Mouse (Mus musculus): ENCODE data around the gene Shc2. TPM values are rescaled to one million over a fixed set of nuclear protein-coding genes. Genes with fewer than 3 reads are reported as not detected.

Shc2 gene
- total RNA-seq, 2 experiments from 2014 or later = 2.7 to 5.3 TPM

GRCm38 (mm10) chr10:79615860-79616259, 21.9 kb downstream of the Shc2 start:
- no peak for DNase-seq

DNA sequence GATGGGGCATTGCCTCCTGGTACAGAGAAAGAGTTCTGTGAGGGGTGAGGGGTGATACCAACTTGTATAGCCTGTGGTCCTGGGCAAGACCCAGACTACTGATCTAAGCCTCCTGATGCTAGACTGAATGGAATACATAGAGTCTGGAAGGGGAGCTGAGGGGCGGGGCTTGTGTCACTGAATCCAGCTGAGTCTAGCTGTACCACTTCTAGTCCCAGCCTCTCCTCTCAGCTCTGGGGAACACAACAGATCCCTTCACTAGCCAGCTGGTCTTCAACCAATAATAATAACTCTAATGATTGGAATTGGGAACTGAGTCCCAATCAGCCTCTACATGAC, 23.4 kb downstream of the Shc2 start:
- no peak for DNase-seq

GRCm38 (mm10) chr10:79613578-79614304, 24.0 kb downstream of the Shc2 start, which contains the start of gene C2cd4c:
Gene C2cd4c (minus strand): TSS chr10:79614025.
- peak; percentile 42 for DNase-seq

GRCm38 (mm10) chr10:79612192-79613135, 25.3 kb downstream of the Shc2 start:
- peak; percentile 44 for DNase-seq

GRCm38 (mm10) chr10:79611296-79611695, 26.4 kb downstream of the Shc2 start:
- no peak for DNase-seq

- no peak for DNase-seq
Measured at GRCm38 (mm10) chr10:79609276-79609675, 28.4 kb downstream of the Shc2 start.

GRCm38 (mm10) chr10:79607892-79608291, 29.8 kb downstream of the Shc2 start:
- DNase-seq = no peak

- DNase-seq = no peak
Measured at GRCm38 (mm10) chr10:79606537-79606936, 31.2 kb downstream of the Shc2 start.

GRCm38 (mm10) chr10:79597936-79598230, 39.8 kb downstream of the Shc2 start:
- DNase-seq = no peak

- no peak for DNase-seq
Measured at GRCm38 (mm10) chr10:79597051-79597935, 40.4 kb downstream of the Shc2 start.

DNA sequence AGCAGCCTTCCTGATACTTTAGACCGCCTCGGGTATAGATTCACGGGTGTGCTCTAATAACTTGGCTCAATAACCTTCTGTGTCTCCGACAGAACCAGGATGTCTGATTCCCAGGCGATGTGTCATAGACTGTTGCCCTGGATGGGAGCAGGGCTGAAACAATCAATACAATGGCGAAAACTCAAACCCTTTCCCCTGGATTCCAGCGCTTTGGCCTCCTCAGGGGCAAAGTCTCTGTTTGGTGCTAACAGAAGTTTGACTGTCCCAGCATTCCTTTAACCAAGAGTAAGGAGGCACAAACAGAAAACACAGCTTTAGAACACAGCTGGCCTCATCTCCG, 42.2 kb downstream of the Shc2 start:
- no peak for DNase-seq

- DNase-seq = peak; percentile 41
Measured at GRCm38 (mm10) chr10:79594872-79595589, 42.7 kb downstream of the Shc2 start.

DNA sequence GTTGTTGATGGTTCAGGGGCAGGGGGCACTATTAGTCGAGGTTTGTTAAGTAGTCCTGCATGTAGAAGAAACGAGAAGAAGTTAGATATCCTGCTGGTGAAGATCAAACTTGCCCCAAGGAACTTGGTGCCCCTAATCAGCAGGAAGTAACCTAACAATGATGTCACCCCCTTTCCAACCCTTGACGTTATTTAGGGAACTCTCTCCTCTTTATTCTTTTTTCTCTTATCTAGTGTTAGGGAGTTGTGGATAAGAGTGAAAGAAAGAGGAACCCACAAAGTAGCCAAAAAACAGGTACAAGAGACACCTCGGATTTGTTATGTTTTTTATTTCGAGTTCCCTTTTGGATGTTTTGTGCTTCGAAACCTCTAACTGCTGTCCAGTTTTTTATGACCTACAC, 43.6 kb downstream of the Shc2 start:
- DNase-seq = no peak

DNA sequence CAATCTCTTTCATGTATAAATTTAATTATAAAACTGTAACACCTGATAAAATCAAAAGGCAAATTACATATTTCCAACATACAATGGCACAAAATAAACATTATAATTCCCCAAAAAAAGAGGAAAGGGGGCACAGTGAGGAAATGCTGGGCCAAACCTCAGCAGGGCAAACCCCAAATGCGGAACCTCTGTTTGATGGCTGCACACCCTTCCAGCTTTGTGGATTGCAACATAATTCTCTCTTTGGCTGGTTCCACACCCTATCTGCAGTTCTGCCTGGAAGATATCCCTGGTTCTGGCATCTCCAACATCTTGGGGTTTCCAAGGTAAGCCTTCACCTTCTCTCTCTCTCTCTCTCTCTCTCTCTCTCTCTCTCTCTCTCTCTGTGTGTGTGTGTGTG, 47.0 kb downstream of the Shc2 start:
- no peak for DNase-seq

GRCm38 (mm10) chr10:79587752-79588126, 50.0 kb downstream of the Shc2 start:
- DNase-seq = no peak

- no peak for DNase-seq
Measured at GRCm38 (mm10) chr10:79587061-79587751, 50.5 kb downstream of the Shc2 start, which contains the start of gene Theg. Gene Theg (minus strand): TSS chr10:79587331.

GRCm38 (mm10) chr10:79586243-79586642, 51.5 kb downstream of the Shc2 start:
- DNase-seq = no peak

DNA sequence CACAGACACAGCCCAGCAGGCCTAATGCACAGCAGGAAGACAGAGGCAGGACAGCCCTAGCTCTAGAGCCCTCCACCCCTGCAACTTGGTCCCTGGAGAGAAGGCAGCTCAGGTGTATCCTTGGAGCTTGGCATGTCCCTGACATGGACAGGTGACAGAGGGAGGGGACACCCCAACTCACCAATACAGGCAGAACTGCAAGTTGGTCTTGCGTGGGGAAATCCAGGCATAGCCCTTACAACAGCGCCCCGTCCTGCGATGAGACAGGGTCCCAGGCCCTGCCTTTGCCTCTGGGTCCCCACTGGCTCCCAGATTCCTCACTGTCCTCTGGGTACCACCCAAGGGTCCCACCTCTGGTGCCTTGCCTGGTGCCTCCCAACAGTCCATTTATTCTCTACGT, 52.0 kb downstream of the Shc2 start:
- DNase-seq = no peak

- DNase-seq = no peak
Measured at GRCm38 (mm10) chr10:79585136-79585535, 52.6 kb downstream of the Shc2 start.

DNA sequence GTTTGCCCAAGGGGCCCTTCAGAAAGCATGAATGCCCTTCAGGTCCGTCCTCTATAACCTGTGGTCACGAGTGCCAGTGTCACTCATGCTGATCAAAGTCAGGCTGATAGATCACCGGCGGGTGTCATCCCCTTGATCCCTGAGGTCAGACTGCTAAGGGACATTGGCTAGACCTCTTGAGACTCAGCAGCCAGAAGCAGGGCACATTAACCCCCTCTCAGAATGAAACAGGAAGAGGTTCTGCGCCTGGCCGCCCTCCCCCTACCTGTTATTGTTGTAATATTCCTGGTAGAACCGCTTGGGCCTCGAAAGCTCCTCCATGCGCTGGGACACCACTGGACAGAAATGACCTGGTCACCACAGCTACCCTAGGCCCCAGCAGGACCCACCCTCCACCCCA, 53.3 kb downstream of the Shc2 start:
- DNase-seq = no peak

- DNase-seq = no peak
Measured at GRCm38 (mm10) chr10:79584021-79584420, 53.7 kb downstream of the Shc2 start.
